Mouse (Mus musculus): ENCODE measurements around the gene Olfr136. TPM values are rescaled to one million over a fixed set of nuclear protein-coding genes. Genes with fewer than 3 reads are reported as not detected.

Gene Olfr136
- polyA plus RNA-seq (2017; shearing (Covaris generic)) = not detected

DNA sequence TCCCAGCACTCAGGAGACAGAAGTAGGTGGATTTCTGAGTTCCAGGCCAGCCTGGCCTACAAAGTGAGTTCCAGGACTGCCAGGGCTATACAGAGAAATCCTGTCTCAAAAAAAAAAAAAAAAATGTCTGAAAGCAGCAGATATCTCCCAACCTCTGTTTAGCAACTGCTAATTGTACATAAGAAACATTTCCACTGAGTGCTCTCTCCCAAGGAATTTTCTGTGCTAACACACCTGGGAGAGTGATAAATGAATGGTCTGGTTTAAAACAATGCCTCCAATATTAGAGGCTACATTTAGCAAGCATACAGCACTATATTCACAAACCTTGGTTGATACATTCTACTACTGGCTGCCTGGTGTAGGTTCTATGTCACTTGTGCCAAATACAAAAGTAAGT lies at the start of gene Olfr136:
Olfr136 (plus strand) TSS at position 301 of the 400 bp plus-strand sequence.

GRCm38 (mm10) chr17:38307470-38307869 lies 22.2 kb upstream of the Olfr136 start, which contains the start of gene Olfr137:
Gene Olfr137 (minus strand): TSS chr17:38307570.

Other genes starting within 250 kb of the Olfr136 start
- gene Olfr131, start 241.1 kb upstream of the Olfr136 start, polyA plus RNA-seq (2017; shearing (Covaris generic)) = not detected
- gene Olfr132, start 195.3 kb upstream of the Olfr136 start, polyA plus RNA-seq (2017; shearing (Covaris generic)) = not detected
- not detected for gene Olfr133, start 184.6 kb upstream of the Olfr136 start, polyA plus RNA-seq (2017; shearing (Covaris generic))
- gene Olfr134, start 158.4 kb upstream of the Olfr136 start, polyA plus RNA-seq (2017; shearing (Covaris generic)) = not detected
- not detected for gene Olfr135, start 125.5 kb upstream of the Olfr136 start, polyA plus RNA-seq (2017; shearing (Covaris generic))
- gene Olfr138, start 68.8 kb upstream of the Olfr136 start, polyA plus RNA-seq (2017; shearing (Covaris generic)) = not detected
- not detected for gene Olfr137, start 22.3 kb upstream of the Olfr136 start, polyA plus RNA-seq (2017; shearing (Covaris generic))
- not detected for gene Esp36, start 90.4 kb downstream of the Olfr136 start, polyA plus RNA-seq (2017; shearing (Covaris generic))
- gene Esp34, start 224.4 kb downstream of the Olfr136 start, polyA plus RNA-seq (2017; shearing (Covaris generic)) = 0.32 TPM